Mouse (Mus musculus): ENCODE data around the gene Cdh23. TPM values are rescaled to one million over a fixed set of nuclear protein-coding genes. Genes with fewer than 3 reads are reported as not detected.

Gene Cdh23
- total and polyA plus RNA-seq, 2 experiments from 2014 or later: 0.23 TPM

DNA sequence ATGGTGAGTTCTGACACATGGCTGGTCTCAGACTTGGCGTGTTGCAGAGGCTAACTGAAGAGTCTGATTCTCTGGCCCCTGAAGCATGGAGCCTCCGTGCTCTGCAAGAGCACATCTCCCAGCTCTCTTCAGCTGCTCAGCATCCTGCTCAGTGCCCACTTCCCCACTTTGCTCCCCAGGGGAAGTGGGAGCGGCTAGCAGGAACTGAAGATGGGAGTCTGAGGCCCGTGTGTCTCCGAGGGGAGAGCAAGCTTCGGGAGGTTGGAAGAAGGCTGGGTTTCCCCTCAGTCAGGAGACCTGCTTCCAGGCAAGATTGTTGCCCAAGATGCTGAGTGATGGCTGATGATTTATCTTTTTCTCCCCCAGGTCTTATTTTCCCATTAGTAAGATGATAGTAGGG is 422.9 kb downstream of the Cdh23 start:
- no peaks in the 10 kb centered on the region for H3K36me3 ChIP-seq (replicated peaks; ENCODE audit: control insufficient read depth, insufficient read depth, low read length)
- no peak overlapping the region for H3K4me2 ChIP-seq (ENCODE audit: low read depth, low read length)
- ATAC-seq (ENCODE audit: insufficient read depth, low read depth): no peak
- H3K9ac ChIP-seq (replicated peaks; ENCODE audit: low read depth, low read length): no peak overlapping the region
- no peak overlapping the region for H3K27ac ChIP-seq (ENCODE audit: low read depth)
- no peaks in the 10 kb centered on the region for H3K27me3 ChIP-seq (ENCODE audit: control insufficient read depth, insufficient read depth, low read length)
- H3K9me3 ChIP-seq (replicated peaks; ENCODE audit: control insufficient read depth, low read length): no peaks in the 10 kb centered on the region
- no peak overlapping the region for H3K4me3 ChIP-seq (ENCODE audit: low read depth, low read length)
- peaks cover 12% of the 10 kb centered on the region; the same call in 1 of the 2 replicates for H3K4me1 ChIP-seq (ENCODE audit: control insufficient read depth, insufficient read depth)
- 53% methylated on average over 6 of the region's 6 CpGs for WGBS
- no peak for TF ChIP-seq CTCF (IDR thresholded peaks at IDR 0.05; ENCODE audit: low read depth)
- TF ChIP-seq EP300 (IDR thresholded peaks at IDR 0.05; ENCODE audit: low read depth): no peak
- DNase-seq (ENCODE audit: low spot score): no peak

DNA sequence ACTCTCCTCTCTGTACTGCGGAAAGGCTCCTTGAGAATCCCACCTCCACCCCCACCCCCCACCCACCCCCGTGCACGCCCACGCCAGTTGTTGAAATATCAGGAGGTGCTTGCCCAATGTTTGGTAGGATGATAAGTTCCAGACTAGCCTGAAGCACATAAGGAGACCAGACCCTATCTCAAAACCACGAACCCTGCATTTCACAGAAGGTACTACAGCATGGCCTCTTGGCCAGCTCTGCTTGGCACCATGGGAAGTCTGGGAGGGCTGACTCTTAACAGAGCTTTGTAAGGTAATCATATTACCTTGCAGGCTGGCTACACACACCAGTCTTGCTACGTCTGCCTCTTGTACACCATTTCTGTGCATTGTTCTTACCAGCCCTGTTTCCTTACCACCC is 424.0 kb downstream of the Cdh23 start:
- Histone ChIP-seq H3K27me3 (ENCODE audit: control insufficient read depth, insufficient read depth, low read length) (no peaks in the 10 kb centered on the region), H3K27ac (ENCODE audit: low read depth) (no peak overlapping the region), H3K9ac (replicated peaks; ENCODE audit: low read depth, low read length) (no peak overlapping the region), H3K4me3 (ENCODE audit: low read depth, low read length) (no peak overlapping the region), H3K4me1 (ENCODE audit: control insufficient read depth, insufficient read depth) (peaks cover 7% of the 10 kb centered on the region; the same call in 1 of the 2 replicates), H3K9me3 (replicated peaks; ENCODE audit: control insufficient read depth, low read length) (no peaks in the 10 kb centered on the region), H3K36me3 (replicated peaks; ENCODE audit: control insufficient read depth, insufficient read depth, low read length) (no peaks in the 10 kb centered on the region), H3K4me2 (ENCODE audit: low read depth, low read length) (no peak overlapping the region)
- DNase-seq (ENCODE audit: low spot score) (peak; percentile 19), ATAC-seq (ENCODE audit: insufficient read depth, low read depth) (no peak)
- whole genome bisulfite sequencing: 25% methylated on average over 6 of the region's 6 CpGs
- no peak for TF ChIP-seq CTCF (IDR thresholded peaks at IDR 0.05; ENCODE audit: low read depth)
- no peak for TF ChIP-seq EP300 (IDR thresholded peaks at IDR 0.05; ENCODE audit: low read depth)

DNA sequence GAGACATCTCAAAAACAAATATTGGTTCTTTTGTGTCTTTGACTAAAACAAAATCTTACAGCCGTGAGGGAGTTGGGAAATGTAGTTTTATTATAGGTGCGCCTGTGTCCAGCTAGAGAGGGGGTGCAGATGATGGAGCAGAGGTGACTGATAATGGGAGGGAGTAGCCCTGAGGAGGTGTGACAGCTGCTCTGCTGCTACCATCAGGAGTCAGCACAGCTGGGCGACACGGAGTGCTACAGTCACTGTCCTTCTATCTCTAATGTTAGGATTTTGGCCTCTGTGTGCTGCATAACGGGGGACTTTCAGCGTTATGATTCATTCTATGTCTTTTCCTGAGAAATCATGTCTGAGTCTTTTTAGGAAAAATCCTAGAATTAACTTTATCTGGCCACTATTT is 425.3 kb downstream of the Cdh23 start:
- DNase-seq (ENCODE audit: low spot score) (no peak), ATAC-seq (ENCODE audit: insufficient read depth, low read depth) (no peak)
- Histone ChIP-seq H3K9me3 (replicated peaks; ENCODE audit: control insufficient read depth, low read length) (no peaks in the 10 kb centered on the region), H3K9ac (replicated peaks; ENCODE audit: low read depth, low read length) (no peak overlapping the region), H3K4me2 (ENCODE audit: low read depth, low read length) (no peak overlapping the region), H3K36me3 (replicated peaks; ENCODE audit: control insufficient read depth, insufficient read depth, low read length) (no peaks in the 10 kb centered on the region), H3K27ac (ENCODE audit: low read depth) (no peak overlapping the region), H3K27me3 (ENCODE audit: control insufficient read depth, insufficient read depth, low read length) (no peaks in the 10 kb centered on the region), H3K4me3 (ENCODE audit: low read depth, low read length) (no peak overlapping the region), H3K4me1 (ENCODE audit: control insufficient read depth, insufficient read depth) (0 out of 2 replicates have a peak, but pooled peaks cover 4% of the 10 kb centered on the region)
- 66% methylated on average over 6 of the region's 6 CpGs for WGBS
- no peak for TF ChIP-seq EP300 (IDR thresholded peaks at IDR 0.05; ENCODE audit: low read depth)
- TF ChIP-seq CTCF (IDR thresholded peaks at IDR 0.05; ENCODE audit: low read depth): no peak

DNA sequence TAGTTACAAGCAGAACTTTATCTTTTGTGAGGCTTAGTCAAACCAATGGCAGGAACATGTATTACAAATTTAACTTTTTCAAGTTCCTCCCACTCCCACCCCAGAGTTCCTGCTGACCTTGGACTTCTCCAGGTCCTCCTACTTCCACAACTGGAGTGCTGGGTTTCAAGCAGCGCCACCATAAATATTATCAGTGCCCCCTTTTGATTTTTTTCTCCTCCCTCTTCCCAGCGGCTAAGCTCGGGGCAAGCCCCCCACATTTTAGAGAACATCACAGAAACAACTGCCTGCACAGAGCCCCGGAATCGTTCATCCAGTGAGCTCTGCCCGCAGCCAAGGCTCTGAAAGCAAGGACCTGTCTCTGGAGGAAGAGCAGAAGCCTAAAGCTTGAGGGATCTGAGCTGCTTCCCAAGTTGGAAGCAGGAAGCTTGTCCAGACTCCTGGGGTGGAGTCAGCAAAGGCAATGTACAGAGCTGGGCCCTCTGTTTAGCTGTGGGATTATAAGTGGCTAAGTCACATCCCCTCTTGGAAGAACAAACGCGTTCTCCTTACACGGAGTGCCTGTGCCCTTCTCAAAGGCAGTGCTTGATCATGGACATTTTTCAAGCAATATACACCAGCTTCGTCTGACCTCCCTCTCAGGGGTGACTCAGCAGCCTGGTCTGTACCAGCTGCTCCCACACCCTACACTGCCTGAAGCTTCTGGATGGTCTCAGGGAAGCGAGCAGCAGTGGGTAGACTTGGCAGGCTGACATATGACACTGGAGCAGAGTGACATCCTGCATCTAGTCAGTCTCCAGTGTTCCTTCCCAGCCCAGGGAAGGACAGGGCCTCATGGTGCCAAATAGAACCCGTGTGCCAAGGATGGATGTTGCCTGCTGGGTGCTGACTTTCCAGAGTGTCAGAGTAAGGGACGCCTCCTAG is 426.9 kb downstream of the Cdh23 start:
- 47% methylated on average over 13 of the region's 13 CpGs for WGBS
- peak; percentile 54 for ATAC-seq (ENCODE audit: insufficient read depth, low read depth)
- Histone ChIP-seq H3K4me2 (ENCODE audit: low read depth, low read length) (no peak overlapping the region), H3K36me3 (replicated peaks; ENCODE audit: control insufficient read depth, insufficient read depth, low read length) (no peaks in the 10 kb centered on the region), H3K9ac (replicated peaks; ENCODE audit: low read depth, low read length) (no peak overlapping the region), H3K4me3 (ENCODE audit: low read depth, low read length) (no peak overlapping the region), H3K27me3 (ENCODE audit: control insufficient read depth, insufficient read depth, low read length) (no peaks in the 10 kb centered on the region), H3K27ac (ENCODE audit: low read depth) (peak overlapping the region; percentile 66), H3K9me3 (replicated peaks; ENCODE audit: control insufficient read depth, low read length) (no peaks in the 10 kb centered on the region), H3K4me1 (ENCODE audit: control insufficient read depth, insufficient read depth) (0 out of 2 replicates have a peak, but pooled peaks cover 4% of the 10 kb centered on the region)
- no peak for TF ChIP-seq EP300 (IDR thresholded peaks at IDR 0.05; ENCODE audit: low read depth)
- TF ChIP-seq CTCF (IDR thresholded peaks at IDR 0.05; ENCODE audit: low read depth): no peak
- DNase-seq (ENCODE audit: low spot score): peak; percentile 25

DNA sequence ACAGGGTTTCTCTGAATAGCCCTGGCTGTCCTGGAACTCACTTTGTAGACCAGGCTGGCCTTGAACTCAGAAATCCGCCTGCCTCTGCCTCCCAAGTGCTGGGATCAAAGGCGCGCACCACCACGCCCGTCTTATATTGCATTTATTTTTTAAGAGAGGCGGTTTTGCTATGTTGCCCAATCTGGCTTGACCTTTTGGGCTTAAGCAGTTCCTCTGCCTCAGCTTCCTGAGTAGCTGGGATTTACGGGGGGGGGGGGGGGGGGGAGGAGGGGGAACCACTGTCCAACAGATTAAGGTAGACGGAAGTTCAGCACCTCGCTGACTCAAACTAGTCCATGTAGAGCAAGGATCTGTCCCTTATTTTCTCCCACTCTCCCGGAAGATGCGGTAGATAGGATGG is 427.6 kb downstream of the Cdh23 start:
- H3K4me2 ChIP-seq (ENCODE audit: low read depth, low read length): no peak overlapping the region
- no peaks in the 10 kb centered on the region for H3K9me3 ChIP-seq (replicated peaks; ENCODE audit: control insufficient read depth, low read length)
- H3K36me3 ChIP-seq (replicated peaks; ENCODE audit: control insufficient read depth, insufficient read depth, low read length): no peaks in the 10 kb centered on the region
- no peak for TF ChIP-seq CTCF (IDR thresholded peaks at IDR 0.05; ENCODE audit: low read depth)
- no peak for TF ChIP-seq EP300 (IDR thresholded peaks at IDR 0.05; ENCODE audit: low read depth)
- DNase-seq (ENCODE audit: low spot score) (no peak), ATAC-seq (ENCODE audit: insufficient read depth, low read depth) (no peak)
- 85% methylated on average over 10 of the region's 11 CpGs for WGBS
- 0 out of 2 replicates have a peak, but pooled peaks cover 4% of the 10 kb centered on the region for H3K4me1 ChIP-seq (ENCODE audit: control insufficient read depth, insufficient read depth)
- no peak overlapping the region for H3K27ac ChIP-seq (ENCODE audit: low read depth)
- H3K27me3 ChIP-seq (ENCODE audit: control insufficient read depth, insufficient read depth, low read length): no peaks in the 10 kb centered on the region
- H3K9ac ChIP-seq (replicated peaks; ENCODE audit: low read depth, low read length): no peak overlapping the region
- no peak overlapping the region for H3K4me3 ChIP-seq (ENCODE audit: low read depth, low read length)

Measured in heart, postnatal 0 days (tissue).